Mouse (Mus musculus): ENCODE measurements at regions not wholly inside any gene's neighbourhood (a gene's known extent, or its start where the extent isn't known, plus 50 kb on each side); places are given as distances from the start of the nearest gene placed in this dataset.

DNA sequence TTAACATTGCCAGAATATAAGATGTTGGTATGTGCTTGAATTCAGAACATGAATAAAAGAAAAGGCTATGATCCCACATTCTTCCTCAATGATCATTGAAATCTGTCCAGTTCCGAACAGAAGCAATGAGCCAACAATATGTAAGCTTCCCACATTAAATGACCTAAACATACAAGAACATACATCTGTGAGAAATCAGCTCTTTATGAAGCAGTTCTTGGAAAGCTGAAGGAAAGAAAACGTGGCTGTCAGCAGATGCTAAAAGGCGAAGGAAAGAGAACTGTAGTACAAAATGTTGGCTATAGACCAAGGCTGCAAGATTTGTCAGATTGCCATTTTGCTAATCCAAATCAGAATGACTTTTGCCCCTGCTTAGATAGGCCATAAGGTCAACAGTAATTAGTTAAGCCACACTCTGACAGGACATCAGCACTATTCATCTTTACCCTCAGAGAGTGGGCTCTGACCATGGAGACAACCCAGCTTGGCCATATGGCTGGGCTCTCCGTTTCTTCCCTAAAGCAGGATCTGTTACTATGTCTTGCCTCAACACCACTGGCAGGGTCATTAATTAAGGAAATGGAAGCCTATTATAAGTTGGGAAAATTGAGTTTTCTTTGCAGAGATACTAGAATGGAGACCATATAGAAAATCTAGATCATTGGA lies 76.1 kb upstream of the Gm4301 start:
- no peak overlapping the region for H3K4me3 ChIP-seq (ENCODE audit: control insufficient read depth in 1 of 2, insufficient read depth in 1 of 2, low read depth in 2 of 2, low read length in 2 of 2)
- no peaks in the 10 kb centered on the region for H3K27me3 ChIP-seq (ENCODE audit: control insufficient read depth in 1 of 2, insufficient read depth in 2 of 2, low read length in 2 of 2)
- no peak for DNase-seq (ENCODE audit: low read depth, low spot score)
- H3K79me2 ChIP-seq (ENCODE audit: control insufficient read depth, insufficient read depth, low read length, poor library complexity): no peaks in the 10 kb centered on the region
- H3K4me1 ChIP-seq (ENCODE audit: control insufficient read depth in 1 of 2, insufficient read depth in 2 of 2, low read length in 2 of 2): no peaks in the 10 kb centered on the region
- H3K9ac ChIP-seq (ENCODE audit: control insufficient read depth, low read depth, low read length, poor library complexity, severe bottlenecking): no peak overlapping the region
- H3K27ac ChIP-seq (ENCODE audit: control insufficient read depth, low read depth, low read length): no peak overlapping the region
- no peaks in the 10 kb centered on the region for H3K9me3 ChIP-seq (replicated peaks; ENCODE audit: insufficient read depth, low read length)
- H3K36me3 ChIP-seq (ENCODE audit: control insufficient read depth in 1 of 2, insufficient read depth in 2 of 2, low read length in 2 of 2): no peaks in the 10 kb centered on the region
- TF ChIP-seq MAZ (IDR thresholded peaks at IDR 0.05; ENCODE audit: low read depth, low read length): no peak
- TF ChIP-seq HCFC1 (IDR thresholded peaks at IDR 0.05; ENCODE audit: low read depth, low read length): no peak
- no peak for TF ChIP-seq MYC (IDR thresholded peaks at IDR 0.05; ENCODE audit: low read depth, low read length)
- no peak for TF ChIP-seq CHD2 (IDR thresholded peaks at IDR 0.05; ENCODE audit: low read length)
- no peak for TF ChIP-seq E2F4 (IDR thresholded peaks at IDR 0.05; ENCODE audit: borderline replicate concordance, low read depth, low read length)
- no peak for TF ChIP-seq CTCF (IDR thresholded peaks at IDR 0.05 in 2 of 3, conservative IDR thresholded peaks at IDR 0.05 in 1 of 3; ENCODE audit: control insufficient read depth in 1 of 3, insufficient read depth in 1 of 3, low read depth in 2 of 3, low read length in 3 of 3, poor library complexity in 1 of 3, severe bottlenecking in 1 of 3)
- no peak for TF ChIP-seq POLR2AphosphoS2 (IDR thresholded peaks at IDR 0.05; ENCODE audit: low read length)
- no peak for TF ChIP-seq JUND (IDR thresholded peaks at IDR 0.05; ENCODE audit: low read depth, low read length)
- no peak for TF ChIP-seq TCF12 (IDR thresholded peaks at IDR 0.05; ENCODE audit: low read depth, low read length)
- TF ChIP-seq TBP (IDR thresholded peaks at IDR 0.05; ENCODE audit: low read depth, low read length): no peak
- TF ChIP-seq ZNF384 (IDR thresholded peaks at IDR 0.05; ENCODE audit: low read depth, low read length): no peak
- TF ChIP-seq MYB (IDR thresholded peaks at IDR 0.05; ENCODE audit: low read depth, low read length): no peak
- no peak for TF ChIP-seq MEF2A (IDR thresholded peaks at IDR 0.05; ENCODE audit: extremely low read depth, insufficient replicate concordance, low read depth, low read length, poor library complexity, severe bottlenecking)

DNA sequence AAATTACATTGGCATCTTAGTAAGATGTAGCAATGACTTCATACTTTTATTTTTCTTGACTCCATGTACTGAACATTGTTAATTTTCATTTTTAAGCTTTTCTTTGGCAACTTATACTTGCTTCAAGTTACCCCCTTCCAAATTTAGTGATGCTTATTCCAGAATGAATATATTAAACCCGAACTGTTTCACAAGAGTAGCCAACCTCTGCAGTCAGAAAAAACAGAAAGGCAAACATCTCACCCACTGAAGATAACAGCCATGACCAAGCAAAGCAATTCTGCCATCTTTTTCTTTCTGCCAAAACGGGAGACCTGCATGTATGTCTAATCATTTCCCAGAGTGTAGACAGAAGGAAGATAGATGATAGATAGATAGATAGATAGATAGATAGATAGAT lies 72.0 kb upstream of the Gm4301 start:
- H3K9me3 ChIP-seq (replicated peaks; ENCODE audit: insufficient read depth, low read length): no peaks in the 10 kb centered on the region
- no peak for TF ChIP-seq BHLHE40 (IDR thresholded peaks at IDR 0.05; ENCODE audit: borderline replicate concordance, low read depth, low read length)
- no peak for TF ChIP-seq ELF1 (IDR thresholded peaks at IDR 0.05; ENCODE audit: low read depth, low read length)
- TF ChIP-seq EP300 (IDR thresholded peaks at IDR 0.05; ENCODE audit: low read depth in 1 of 2, low read length in 2 of 2): no peak
- no peak for TF ChIP-seq RCOR1 (IDR thresholded peaks at IDR 0.05; ENCODE audit: low read depth, low read length)
- no peak for TF ChIP-seq ZNF384 (IDR thresholded peaks at IDR 0.05; ENCODE audit: low read depth, low read length)
- no peak for TF ChIP-seq USF2 (IDR thresholded peaks at IDR 0.05; ENCODE audit: borderline replicate concordance in 1 of 2, insufficient read depth in 1 of 2, low read depth in 1 of 2, low read length in 2 of 2)
- TF ChIP-seq GATA1 (IDR thresholded peaks at IDR 0.05; ENCODE audit: low read depth, low read length): no peak
- TF ChIP-seq CHD1 (IDR thresholded peaks at IDR 0.05; ENCODE audit: low read depth, low read length): no peak
- no peak for TF ChIP-seq TBP (IDR thresholded peaks at IDR 0.05; ENCODE audit: low read depth, low read length)
- no peak for TF ChIP-seq POLR2A (IDR thresholded peaks at IDR 0.05; ENCODE audit: control insufficient read depth in 1 of 2, insufficient read depth in 1 of 2, low read depth in 1 of 2, low read length in 2 of 2, poor library complexity in 1 of 2)
- no peak for TF ChIP-seq SMC3 (IDR thresholded peaks at IDR 0.05; ENCODE audit: low read depth, low read length)
- TF ChIP-seq USF1 (IDR thresholded peaks at IDR 0.05; ENCODE audit: low read depth, low read length): no peak
- TF ChIP-seq MYB (IDR thresholded peaks at IDR 0.05; ENCODE audit: low read depth, low read length): no peak
- no peak for TF ChIP-seq HCFC1 (IDR thresholded peaks at IDR 0.05; ENCODE audit: low read depth, low read length)
- no peak for TF ChIP-seq ZMIZ1 (IDR thresholded peaks at IDR 0.05; ENCODE audit: low read depth, low read length)
- H3K9ac ChIP-seq (ENCODE audit: control insufficient read depth, low read depth, low read length, poor library complexity, severe bottlenecking): no peak overlapping the region
- H3K36me3 ChIP-seq (ENCODE audit: control insufficient read depth in 1 of 2, insufficient read depth in 2 of 2, low read length in 2 of 2): no peaks in the 10 kb centered on the region
- H3K27me3 ChIP-seq (ENCODE audit: control insufficient read depth in 1 of 2, insufficient read depth in 2 of 2, low read length in 2 of 2): no peaks in the 10 kb centered on the region
- no peak overlapping the region for H3K4me3 ChIP-seq (ENCODE audit: control insufficient read depth in 1 of 2, insufficient read depth in 1 of 2, low read depth in 2 of 2, low read length in 2 of 2)
- no peaks in the 10 kb centered on the region for H3K4me1 ChIP-seq (ENCODE audit: control insufficient read depth in 1 of 2, insufficient read depth in 2 of 2, low read length in 2 of 2)
- no peak overlapping the region for H3K27ac ChIP-seq (ENCODE audit: control insufficient read depth, low read depth, low read length)
- no peak for DNase-seq (ENCODE audit: low read depth, low spot score)
- H3K79me2 ChIP-seq (ENCODE audit: control insufficient read depth, insufficient read depth, low read length, poor library complexity): no peaks in the 10 kb centered on the region

Data from MEL (cell line).